Mouse (Mus musculus): ENCODE data around the gene Rfx7. TPM values are rescaled to one million over a fixed set of nuclear protein-coding genes. Genes with fewer than 3 reads are reported as not detected.

Rfx7 gene
- polyA plus RNA-seq (2015; fragmentation: Nextera tagmentation; extraction: Ambion mirVana), result 15.0 and 17.2 TPM in 2 replicates

GRCm38 (mm10) chr9:72531996-72532380 lies at the start of gene Rfx7:
TSS of gene Rfx7 (plus strand) at chr9:72532240.
- Histone ChIP-seq H3K4me1 (replicated peaks) (peaks cover 25% of the 10 kb centered on the region), H3K4me2 (peak within 1 kb of the TSS; percentile 67), H3K36me3 (no peaks in the 10 kb centered on the region), H3K9me3 (no peaks in the 10 kb centered on the region), H3K27me3 (no peaks in the 10 kb centered on the region), H3K27ac (replicated peaks) (peak within 1 kb of the TSS; percentile 100), H3K4me3 (peak within 1 kb of the TSS; percentile 92), H3K9ac (peak within 1 kb of the TSS; percentile 96)
- ATAC-seq (ENCODE audit: low read depth), result peak; percentile 94
- WGBS, result 1% methylated on average over 23 of the region's 63 CpGs

GRCm38 (mm10) chr9:72488523-72488922 lies 43.5 kb upstream of the Rfx7 start:
- Histone ChIP-seq H3K9me3 (no peaks in the 10 kb centered on the region), H3K4me2 (no peak overlapping the region), H3K9ac (no peak overlapping the region), H3K36me3 (peaks cover 17% of the 10 kb centered on the region), H3K4me3 (no peak overlapping the region), H3K27me3 (no peaks in the 10 kb centered on the region), H3K27ac (replicated peaks) (no peak overlapping the region), H3K4me1 (replicated peaks) (peaks cover 20% of the 10 kb centered on the region)
- no peak for ATAC-seq (ENCODE audit: low read depth)

DNA sequence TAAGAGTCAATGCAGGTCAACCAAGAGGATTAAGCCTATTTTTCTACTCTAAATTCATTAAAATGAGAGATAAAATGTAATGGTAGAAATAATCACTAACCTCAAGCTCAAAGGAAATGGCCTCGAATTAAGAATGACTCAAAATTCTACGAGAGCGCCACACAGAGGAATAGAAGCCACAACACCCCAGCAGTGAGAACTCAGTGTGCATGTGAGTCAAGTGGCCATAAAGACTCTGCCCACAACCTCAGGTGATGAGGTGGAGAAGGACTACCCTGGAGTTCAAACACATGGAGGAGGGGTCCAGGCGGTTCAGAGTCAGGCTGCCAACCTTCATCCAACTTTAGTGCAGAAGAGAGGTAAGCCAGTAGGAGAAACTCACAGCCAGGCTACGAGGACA lies 42.9 kb upstream of the Rfx7 start:
- peaks cover 20% of the 10 kb centered on the region for H3K4me1 ChIP-seq (replicated peaks)
- no peak overlapping the region for H3K27ac ChIP-seq (replicated peaks)
- H3K27me3 ChIP-seq, result no peaks in the 10 kb centered on the region
- no peak overlapping the region for H3K4me3 ChIP-seq
- no peak for ATAC-seq (ENCODE audit: low read depth)
- H3K36me3 ChIP-seq, result peaks cover 14% of the 10 kb centered on the region
- H3K9me3 ChIP-seq, result no peaks in the 10 kb centered on the region
- 96% methylated on average over 5 of the region's 5 CpGs for WGBS
- no peak overlapping the region for H3K9ac ChIP-seq
- no peak overlapping the region for H3K4me2 ChIP-seq

- H3K27ac ChIP-seq (replicated peaks), result peak overlapping the region; percentile 87
- peaks cover 20% of the 10 kb centered on the region for H3K4me1 ChIP-seq (replicated peaks)
- H3K9ac ChIP-seq, result peak overlapping the region; percentile 80
- H3K4me2 ChIP-seq, result peak overlapping the region; percentile 80
- no peaks in the 10 kb centered on the region for H3K27me3 ChIP-seq
- ATAC-seq (ENCODE audit: low read depth), result peak; percentile 94
- WGBS, result under 1% methylated on average over 32 of the region's 32 CpGs
- peak overlapping the region; percentile 76 for H3K4me3 ChIP-seq
- peaks cover 4% of the 10 kb centered on the region; the same call in 1 of the 2 replicates for H3K36me3 ChIP-seq
- no peaks in the 10 kb centered on the region for H3K9me3 ChIP-seq
These were observed 40.4 kb upstream of the Rfx7 start for GRCm38 (mm10) chr9:72491559-72492193.

DNA sequence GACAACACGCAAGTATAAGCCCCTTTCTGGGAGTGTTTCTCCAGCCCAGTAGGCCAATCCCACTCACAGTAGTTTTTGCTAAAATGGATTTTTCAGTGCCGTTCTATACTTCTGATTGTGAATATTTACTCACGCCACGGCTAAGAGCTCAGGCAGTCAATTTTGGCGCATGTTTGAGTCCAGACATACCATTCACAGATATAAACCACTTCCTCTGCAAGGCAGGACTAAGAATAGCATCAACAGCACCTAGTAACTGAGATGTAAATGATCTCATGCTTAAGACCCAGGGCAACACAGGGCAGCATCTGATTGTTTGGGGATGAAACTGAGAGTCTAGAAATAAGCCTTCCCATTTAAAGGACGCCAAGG lies 39.9 kb upstream of the Rfx7 start, which contains the start of gene Tex9:
TSS of gene Tex9 (minus strand) at position 19 of the 372 bp plus-strand sequence.
- Histone ChIP-seq H3K4me3 (peak within 1 kb of the TSS; percentile 76), H3K9ac (peak within 1 kb of the TSS; percentile 80), H3K27ac (replicated peaks) (peak within 1 kb of the TSS; percentile 87), H3K4me1 (replicated peaks) (peaks cover 17% of the 10 kb centered on the region), H3K4me2 (peak within 1 kb of the TSS; percentile 80), H3K36me3 (no peaks in the 10 kb centered on the region), H3K27me3 (no peaks in the 10 kb centered on the region), H3K9me3 (no peaks in the 10 kb centered on the region)
- 12% methylated on average over 6 of the region's 6 CpGs for WGBS
- peak; percentile 62 for ATAC-seq (ENCODE audit: low read depth)

DNA sequence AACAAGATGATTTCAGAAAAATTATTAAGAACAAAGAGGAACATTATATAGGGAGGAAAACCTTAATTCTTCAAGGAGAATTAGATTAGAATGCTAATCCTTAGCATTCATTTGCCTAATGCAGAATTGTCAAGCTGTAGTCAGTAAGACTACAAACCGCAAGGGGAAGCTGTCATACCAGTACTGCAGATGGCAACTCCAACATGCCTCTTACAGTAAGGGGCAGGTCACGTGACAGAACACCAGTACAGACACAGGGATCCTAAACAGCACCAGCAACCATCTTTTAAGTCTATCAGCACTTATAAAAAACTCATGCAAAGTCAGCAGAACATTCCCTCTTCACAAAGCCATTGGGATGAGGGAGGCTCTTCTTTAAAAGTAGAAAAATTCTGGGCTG lies 38.6 kb upstream of the Rfx7 start:
- Histone ChIP-seq H3K36me3 (no peaks in the 10 kb centered on the region), H3K4me3 (no peak overlapping the region), H3K4me2 (no peak overlapping the region), H3K9ac (no peak overlapping the region), H3K9me3 (no peaks in the 10 kb centered on the region), H3K4me1 (replicated peaks) (peaks cover 17% of the 10 kb centered on the region), H3K27me3 (no peaks in the 10 kb centered on the region), H3K27ac (replicated peaks) (no peak overlapping the region)
- WGBS, result 88% methylated on average over 2 of the region's 2 CpGs
- ATAC-seq (ENCODE audit: low read depth), result no peak

DNA sequence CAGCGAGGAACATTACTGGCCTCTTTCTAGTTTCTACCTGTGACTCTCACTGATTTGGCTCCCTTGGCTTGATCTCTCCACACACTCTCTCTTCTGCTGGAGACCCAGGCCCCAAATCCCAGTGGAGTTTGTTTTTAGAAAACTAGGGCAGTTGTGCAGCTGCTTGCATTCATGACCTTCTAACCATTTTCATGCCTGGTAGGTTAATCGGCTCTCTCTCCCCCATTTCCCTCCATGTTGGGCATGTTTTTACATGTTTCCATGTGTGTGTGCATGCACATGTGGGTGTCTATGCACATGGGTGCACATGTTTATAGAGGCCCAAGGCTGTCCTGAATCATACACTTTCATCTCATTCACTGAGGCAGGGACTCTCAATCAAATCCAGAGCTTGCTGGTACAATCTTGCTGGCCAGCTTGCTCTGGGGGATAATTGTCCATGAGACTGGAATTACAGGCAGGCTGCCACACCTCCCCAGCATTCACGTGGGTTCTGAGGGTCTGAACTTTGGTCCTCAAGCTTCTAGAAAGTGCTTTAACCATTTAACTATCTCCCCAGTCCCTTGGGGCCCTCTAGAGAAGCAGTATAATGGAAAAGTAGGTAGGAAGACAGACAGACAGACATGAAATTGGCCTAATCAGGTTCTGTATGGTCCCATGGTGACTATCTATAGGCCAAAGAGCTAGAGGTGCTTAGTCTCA lies 37.9 kb upstream of the Rfx7 start:
- no peak overlapping the region for H3K4me2 ChIP-seq
- ATAC-seq (ENCODE audit: low read depth), result no peak
- no peaks in the 10 kb centered on the region for H3K9me3 ChIP-seq
- no peaks in the 10 kb centered on the region for H3K27me3 ChIP-seq
- no peak overlapping the region for H3K27ac ChIP-seq (replicated peaks)
- no peak overlapping the region for H3K4me3 ChIP-seq
- no peaks in the 10 kb centered on the region for H3K36me3 ChIP-seq
- WGBS, result 83% methylated on average over 3 of the region's 3 CpGs
- H3K4me1 ChIP-seq (replicated peaks), result peaks cover 17% of the 10 kb centered on the region
- H3K9ac ChIP-seq, result no peak overlapping the region

DNA sequence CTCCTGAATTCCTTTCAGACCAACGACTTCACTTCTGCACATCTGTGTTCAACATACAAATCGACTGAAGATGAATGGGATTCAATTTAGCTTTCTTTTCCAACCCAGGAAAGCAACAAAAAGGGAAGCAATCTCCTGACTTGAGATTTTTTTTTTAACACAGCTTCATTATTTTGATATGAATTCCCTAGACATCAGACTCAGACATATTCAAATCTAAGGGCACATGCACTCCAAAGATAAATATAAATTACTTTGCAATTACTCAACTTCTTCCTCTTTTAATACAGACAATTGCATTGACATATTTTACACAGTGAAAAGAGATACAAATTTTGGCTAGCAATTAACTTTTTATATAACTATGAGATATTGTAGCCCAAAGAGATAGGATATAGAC lies 35.3 kb upstream of the Rfx7 start:
- WGBS, result 68% methylated on average over 2 of the region's 2 CpGs
- Histone ChIP-seq H3K9ac (no peak overlapping the region), H3K4me3 (no peak overlapping the region), H3K27ac (replicated peaks) (no peak overlapping the region), H3K36me3 (no peaks in the 10 kb centered on the region), H3K4me2 (no peak overlapping the region), H3K9me3 (no peaks in the 10 kb centered on the region), H3K27me3 (no peaks in the 10 kb centered on the region), H3K4me1 (replicated peaks) (peaks cover 6% of the 10 kb centered on the region)
- ATAC-seq (ENCODE audit: low read depth), result no peak

DNA sequence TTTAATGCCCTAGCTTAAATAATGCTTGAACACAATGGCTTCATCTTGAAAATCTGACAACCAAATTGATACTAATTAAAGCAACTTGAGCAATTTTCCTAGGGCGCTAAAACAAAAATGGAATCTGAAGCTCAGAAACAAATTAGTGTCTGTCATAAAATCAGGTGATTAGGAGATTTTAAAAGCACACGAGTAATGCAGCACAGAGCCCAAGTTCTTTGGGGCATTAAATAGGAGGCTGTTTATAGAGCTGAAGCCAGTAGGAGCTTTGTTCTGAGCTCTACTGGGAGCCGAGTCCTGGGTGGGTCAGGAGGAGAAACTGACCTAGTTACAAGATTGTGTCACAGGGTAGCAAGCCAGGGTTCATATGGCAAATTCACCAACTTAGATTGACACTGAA lies 34.9 kb upstream of the Rfx7 start:
- no peak for ATAC-seq (ENCODE audit: low read depth)
- peaks cover 4% of the 10 kb centered on the region for H3K4me1 ChIP-seq (replicated peaks)
- H3K27ac ChIP-seq (replicated peaks), result no peak overlapping the region
- no peak overlapping the region for H3K4me3 ChIP-seq
- 67% methylated on average over 3 of the region's 3 CpGs for WGBS
- H3K4me2 ChIP-seq, result no peak overlapping the region
- no peaks in the 10 kb centered on the region for H3K9me3 ChIP-seq
- no peaks in the 10 kb centered on the region for H3K27me3 ChIP-seq
- no peak overlapping the region for H3K9ac ChIP-seq
- H3K36me3 ChIP-seq, result no peaks in the 10 kb centered on the region

DNA sequence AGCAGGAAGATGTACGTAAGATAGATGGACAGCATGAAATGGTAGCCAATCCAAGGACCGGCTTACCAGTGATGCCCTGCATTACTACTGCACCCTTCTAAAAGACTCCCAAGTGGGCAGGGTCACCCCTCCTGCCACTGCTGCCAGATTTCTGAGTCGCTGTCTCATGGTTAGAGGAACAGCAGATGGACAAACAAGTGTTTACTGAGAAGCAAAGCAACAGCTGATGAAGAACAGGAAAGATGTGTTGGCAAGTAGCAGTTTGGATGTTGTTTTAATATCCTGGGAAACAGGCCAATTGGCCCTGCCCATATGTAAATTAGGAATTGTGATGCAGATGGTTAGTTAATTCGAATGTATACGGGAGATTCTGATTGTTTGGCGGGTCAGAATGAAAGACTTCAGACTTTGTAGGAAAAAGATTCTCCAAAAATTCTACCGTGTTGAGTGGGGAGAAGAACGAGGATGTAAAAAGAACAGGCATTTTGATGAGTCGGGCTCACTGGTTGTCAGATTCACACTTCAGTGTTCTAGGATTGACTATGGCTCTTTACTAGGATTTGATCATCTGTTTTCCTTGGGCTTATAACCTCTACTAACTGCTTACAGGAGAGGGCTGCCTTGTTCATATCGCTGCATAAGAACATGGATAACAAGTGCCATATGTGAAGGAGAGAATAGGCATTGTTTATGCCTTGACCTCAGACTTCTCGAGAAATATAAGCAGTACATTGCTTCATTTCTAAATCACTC lies 19.6 kb upstream of the Rfx7 start:
- H3K27ac ChIP-seq (replicated peaks), result no peak overlapping the region
- no peaks in the 10 kb centered on the region for H3K9me3 ChIP-seq
- H3K9ac ChIP-seq, result no peak overlapping the region
- H3K36me3 ChIP-seq, result no peaks in the 10 kb centered on the region
- no peaks in the 10 kb centered on the region for H3K27me3 ChIP-seq
- H3K4me3 ChIP-seq, result no peak overlapping the region
- no peak for ATAC-seq (ENCODE audit: low read depth)
- 49% methylated on average over 11 of the region's 11 CpGs for WGBS
- H3K4me1 ChIP-seq (replicated peaks), result peaks cover 5% of the 10 kb centered on the region; the same call in 1 of the 2 replicates
- no peak overlapping the region for H3K4me2 ChIP-seq

DNA sequence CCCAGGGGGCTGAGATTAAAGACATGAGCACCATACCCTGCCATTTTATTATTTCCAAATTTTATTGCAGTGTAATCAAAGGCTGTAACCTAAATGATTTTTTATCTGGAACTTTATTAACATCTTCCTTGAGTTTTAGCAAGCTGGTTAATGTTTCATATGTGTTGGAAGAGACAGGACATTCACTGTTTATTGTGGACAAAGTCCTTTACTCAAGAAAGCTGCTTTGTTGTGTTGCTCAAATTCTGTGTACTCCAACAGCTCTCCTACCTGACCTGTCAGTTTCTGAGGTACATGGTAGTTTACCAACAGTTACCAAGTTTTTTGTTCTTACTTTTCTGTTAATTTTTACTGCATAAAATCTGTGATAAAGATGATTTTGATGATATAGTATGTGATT lies 16.7 kb upstream of the Rfx7 start:
- Histone ChIP-seq H3K36me3 (no peaks in the 10 kb centered on the region), H3K4me1 (replicated peaks) (peaks cover 5% of the 10 kb centered on the region; the same call in 1 of the 2 replicates), H3K27me3 (no peaks in the 10 kb centered on the region), H3K9ac (no peak overlapping the region), H3K9me3 (no peaks in the 10 kb centered on the region), H3K27ac (replicated peaks) (no peak overlapping the region), H3K4me3 (no peak overlapping the region), H3K4me2 (no peak overlapping the region)
- no peak for ATAC-seq (ENCODE audit: low read depth)

- Histone ChIP-seq H3K9ac (no peak overlapping the region), H3K9me3 (no peaks in the 10 kb centered on the region), H3K4me1 (replicated peaks) (no peaks in the 10 kb centered on the region), H3K36me3 (no peaks in the 10 kb centered on the region), H3K27me3 (no peaks in the 10 kb centered on the region), H3K4me2 (no peak overlapping the region), H3K4me3 (no peak overlapping the region), H3K27ac (replicated peaks) (no peak overlapping the region)
- ATAC-seq (ENCODE audit: low read depth), result no peak
These were observed 12.8 kb upstream of the Rfx7 start for GRCm38 (mm10) chr9:72519246-72519645.

Data from neural tube, embryonic 13.5 days (tissue).